Mouse (Mus musculus): ENCODE measurements around the gene Cfap45. TPM values are rescaled to one million over a fixed set of nuclear protein-coding genes. Genes with fewer than 3 reads are reported as not detected.
A peak's percentile ranks its signal among the peaks of the same experiment; 100 is the strongest.

Cfap45 gene
- total RNA-seq (2022), result under 1 TPM; 0.17 to 0.62 (median 0.36) TPM

GRCm38 (mm10) chr1:172520576-172521440, at the start of gene Cfap45:
Gene Cfap45 (plus strand): TSS chr1:172520801.
- DNase-seq, result peak; percentile 75

GRCm38 (mm10) chr1:172472909-172473308, 47.7 kb upstream of the Cfap45 start:
- DNase-seq, result no peak

DNA sequence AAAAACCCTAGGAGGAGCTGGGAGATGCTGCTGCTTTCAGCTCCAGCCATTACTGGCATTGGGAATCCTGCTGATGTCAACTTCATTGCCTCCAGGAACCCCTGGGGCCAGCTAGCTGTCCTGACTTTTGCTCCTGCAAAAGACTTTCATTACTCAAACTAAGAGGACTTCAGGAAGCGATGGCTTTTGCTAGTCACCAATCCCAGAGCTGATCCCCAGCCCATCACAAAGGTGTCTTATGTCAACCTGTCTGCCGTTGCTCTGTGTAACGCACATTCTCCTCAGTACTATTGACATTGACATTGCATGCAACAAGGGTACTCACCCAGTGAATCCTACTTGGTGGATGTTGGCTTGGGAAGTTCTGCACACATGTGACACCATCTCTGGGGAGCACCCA, 46.4 kb upstream of the Cfap45 start:
- no peak for DNase-seq

- no peak for DNase-seq
Measured at GRCm38 (mm10) chr1:172475054-172475741, 45.4 kb upstream of the Cfap45 start, which contains the start of gene Slamf9. Gene Slamf9 (plus strand): TSS chr1:172475358.

- DNase-seq, result no peak
Measured at GRCm38 (mm10) chr1:172478020-172478419, 42.6 kb upstream of the Cfap45 start.

DNA sequence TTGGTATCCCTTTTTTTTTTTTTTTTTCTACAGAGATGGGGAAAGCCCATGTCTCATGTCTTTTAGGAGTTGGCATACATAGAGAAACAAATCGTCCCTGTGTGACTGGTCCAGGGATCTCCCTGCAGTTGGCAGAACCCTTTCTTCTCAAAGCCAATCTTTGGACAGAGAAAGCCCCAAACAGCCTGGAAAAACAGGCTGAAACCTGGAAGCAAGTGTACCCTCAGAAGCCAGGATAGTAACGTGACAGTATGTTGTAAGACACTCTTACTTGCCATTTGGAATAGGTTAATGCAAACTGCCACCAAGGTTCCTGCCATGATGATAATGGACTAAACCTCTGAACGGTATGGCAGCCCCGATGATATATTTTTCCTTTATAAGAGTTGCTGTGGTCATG, 40.2 kb upstream of the Cfap45 start:
- no peak for DNase-seq

- DNase-seq, result no peak
Measured at GRCm38 (mm10) chr1:172481111-172481510, 39.5 kb upstream of the Cfap45 start.

GRCm38 (mm10) chr1:172481540-172482280, 38.9 kb upstream of the Cfap45 start, which contains the start of gene Igsf9:
Gene Igsf9 (plus strand): TSS chr1:172481788.
- peak; percentile 74 for DNase-seq

GRCm38 (mm10) chr1:172482518-172483360, 37.9 kb upstream of the Cfap45 start:
- DNase-seq, result no peak

DNA sequence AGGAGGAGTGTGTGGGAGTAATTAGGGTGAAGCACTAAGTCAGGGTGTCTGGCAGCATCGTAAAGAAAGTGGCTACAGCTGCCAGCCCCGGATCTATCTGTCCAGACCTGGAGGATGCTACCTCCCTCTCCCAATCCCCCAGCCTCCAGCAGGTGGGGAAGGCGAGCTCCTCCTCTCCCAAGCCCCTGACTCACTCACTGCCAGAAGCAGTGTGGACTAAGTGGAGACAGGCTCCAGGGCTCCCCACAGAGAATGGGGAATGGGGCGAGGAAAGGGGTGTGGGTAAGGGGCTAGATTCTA, 37.3 kb upstream of the Cfap45 start:
- DNase-seq, result no peak

- no peak for DNase-seq
Measured at GRCm38 (mm10) chr1:172484236-172484635, 36.4 kb upstream of the Cfap45 start.

DNA sequence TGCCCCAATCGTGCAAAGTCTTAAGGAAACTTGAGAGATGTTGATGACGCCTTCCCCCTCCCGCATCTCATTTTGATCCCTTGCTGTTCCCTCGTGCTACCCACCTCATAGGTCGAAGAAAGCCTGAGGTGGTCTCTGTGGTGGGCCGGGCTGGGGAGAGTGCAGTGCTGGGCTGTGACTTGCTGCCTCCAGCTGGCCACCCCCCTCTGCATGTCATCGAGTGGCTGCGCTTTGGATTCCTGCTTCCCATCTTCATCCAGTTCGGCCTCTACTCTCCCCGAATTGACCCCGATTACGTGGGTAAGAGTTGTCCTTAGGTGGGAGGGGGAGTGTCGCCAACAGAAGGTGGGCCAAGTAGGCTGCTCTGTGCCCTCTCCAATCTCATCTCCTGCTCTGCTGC, 35.9 kb upstream of the Cfap45 start:
- no peak for DNase-seq

DNA sequence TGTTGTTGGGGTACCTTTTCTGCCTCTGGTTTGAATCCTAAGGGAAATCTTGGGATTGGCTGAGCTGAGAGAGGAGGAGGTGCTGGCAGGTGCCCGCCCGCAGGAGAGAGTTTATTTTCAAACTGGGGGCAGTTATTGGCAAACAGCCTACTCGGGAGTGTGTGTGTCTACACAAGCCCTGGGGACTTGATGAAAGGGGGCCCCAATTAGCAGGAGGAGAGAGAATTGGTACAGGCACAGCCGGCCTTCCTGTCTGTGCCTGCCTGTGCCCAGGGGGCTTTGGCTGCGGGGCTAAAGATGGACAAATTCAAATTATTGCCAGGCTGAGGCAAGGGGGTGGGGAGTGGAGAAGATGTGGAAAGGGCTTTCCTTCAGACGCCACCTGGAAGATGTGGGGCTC, 34.8 kb upstream of the Cfap45 start:
- DNase-seq, result no peak

DNA sequence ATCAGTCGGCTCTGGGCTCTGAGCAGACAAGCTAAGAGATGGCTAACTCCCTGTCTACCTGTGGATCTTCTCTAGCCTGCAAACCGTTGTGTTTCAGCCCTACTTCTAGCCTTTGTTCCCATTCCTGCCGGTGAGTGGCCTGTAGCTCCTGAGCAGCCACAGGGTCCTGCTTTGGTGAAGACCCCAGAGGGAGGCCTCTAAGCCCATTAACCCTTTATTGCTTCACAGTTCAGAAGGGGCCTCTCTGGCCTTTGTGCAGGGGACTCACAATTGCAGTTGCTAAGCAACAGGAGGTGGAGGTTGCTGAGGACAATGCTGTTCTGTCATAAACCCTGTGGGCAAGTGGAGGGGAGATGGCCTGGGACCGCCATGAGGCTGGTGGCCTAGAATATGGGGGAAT, 34.4 kb upstream of the Cfap45 start:
- no peak for DNase-seq

- no peak for DNase-seq
Measured at GRCm38 (mm10) chr1:172486651-172487050, 34.0 kb upstream of the Cfap45 start.

GRCm38 (mm10) chr1:172487859-172488258, 32.7 kb upstream of the Cfap45 start:
- DNase-seq, result no peak

DNA sequence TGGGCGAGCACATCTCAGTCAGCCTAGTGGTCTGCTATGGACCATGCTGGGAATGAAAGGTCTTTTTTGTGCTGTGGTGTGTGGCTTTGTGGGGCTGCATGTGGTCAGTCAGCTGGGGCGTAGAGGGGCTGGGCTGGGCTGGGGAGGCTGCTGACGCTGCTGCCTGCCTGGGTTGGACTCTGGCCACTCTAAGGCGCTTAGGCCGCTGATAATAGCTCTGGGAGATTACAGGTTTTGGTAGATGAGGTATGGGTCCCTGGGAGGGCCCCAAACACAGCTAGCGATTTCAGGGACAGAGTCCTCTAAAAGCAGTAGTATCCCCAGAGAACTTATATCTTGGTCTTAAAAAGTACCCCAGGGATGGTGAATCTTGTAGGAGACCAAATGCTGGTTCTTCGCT, 31.8 kb upstream of the Cfap45 start:
- no peak for DNase-seq

GRCm38 (mm10) chr1:172489585-172490250, 30.9 kb upstream of the Cfap45 start:
- DNase-seq, result no peak

DNA sequence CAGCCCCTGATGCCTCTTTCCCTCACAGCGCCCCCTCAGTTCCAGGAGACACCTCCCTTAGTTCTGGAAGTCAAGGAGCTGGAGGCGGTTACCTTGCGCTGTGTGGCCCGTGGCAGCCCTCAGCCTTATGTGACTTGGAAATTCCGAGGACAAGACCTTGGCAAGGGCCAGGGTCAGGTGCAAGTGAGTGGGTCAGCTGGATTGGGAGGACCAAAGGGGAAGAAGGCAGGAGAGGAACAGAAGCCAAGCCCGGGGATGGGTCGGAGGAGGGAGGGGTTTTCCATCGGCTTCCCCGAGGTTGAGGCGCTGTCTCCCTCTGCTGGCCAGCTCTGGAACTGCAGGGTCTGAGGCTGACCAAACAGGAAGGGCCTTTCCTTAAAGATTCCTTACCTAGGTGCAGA, 30.3 kb upstream of the Cfap45 start:
- DNase-seq, result peak; percentile 67

GRCm38 (mm10) chr1:172492047-172492446, 28.6 kb upstream of the Cfap45 start:
- no peak for DNase-seq

- DNase-seq, result no peak
Measured at GRCm38 (mm10) chr1:172493516-172493915, 27.1 kb upstream of the Cfap45 start.

DNA sequence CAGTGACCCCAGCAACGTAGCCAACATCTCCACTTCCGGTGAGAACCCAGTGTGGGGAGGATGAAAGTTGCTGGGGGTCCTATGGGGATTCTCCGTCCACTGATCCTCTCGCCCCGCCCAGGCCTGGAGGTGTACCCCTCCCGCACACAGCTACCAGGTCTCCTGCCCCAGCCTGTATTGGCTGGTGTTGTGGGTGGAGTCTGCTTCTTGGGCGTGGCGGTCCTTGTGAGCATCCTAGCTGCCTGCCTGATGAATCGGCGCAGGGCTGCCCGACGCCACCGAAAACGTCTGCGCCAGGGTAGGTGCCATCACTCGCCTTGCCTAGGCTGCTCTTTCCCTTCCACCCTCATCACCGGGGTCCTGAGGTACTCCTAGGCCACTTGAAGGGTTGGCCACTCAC, 24.6 kb upstream of the Cfap45 start:
- DNase-seq, result no peak
